Mouse (Mus musculus) small intestine, adult 2 months (tissue): ENCODE measurements around the gene Spred1.

Experiments used
- CTCF ChIP-seq: fragments of 200-500 bp; IDR thresholded peaks from 2 replicates; pipeline ENCODE4 v1.5.1; 2012; ENCODE audit warnings: low read depth, mild to moderate bottlenecking, control low read depth, inconsistent platforms, low read length, moderate library complexity, mixed read lengths; ENCODE audit not compliant: insufficient replicate concordance, insufficient read length; ENCODE audit errors: extremely low read depth
- POLR2A ChIP-seq: fragments of 200-500 bp; IDR thresholded peaks from 2 replicates; pipeline ENCODE4 v1.6.1; 2012; ENCODE audit warnings: low read depth, mild to moderate bottlenecking, control low read depth, inconsistent platforms, low read length, moderate library complexity

DNA sequence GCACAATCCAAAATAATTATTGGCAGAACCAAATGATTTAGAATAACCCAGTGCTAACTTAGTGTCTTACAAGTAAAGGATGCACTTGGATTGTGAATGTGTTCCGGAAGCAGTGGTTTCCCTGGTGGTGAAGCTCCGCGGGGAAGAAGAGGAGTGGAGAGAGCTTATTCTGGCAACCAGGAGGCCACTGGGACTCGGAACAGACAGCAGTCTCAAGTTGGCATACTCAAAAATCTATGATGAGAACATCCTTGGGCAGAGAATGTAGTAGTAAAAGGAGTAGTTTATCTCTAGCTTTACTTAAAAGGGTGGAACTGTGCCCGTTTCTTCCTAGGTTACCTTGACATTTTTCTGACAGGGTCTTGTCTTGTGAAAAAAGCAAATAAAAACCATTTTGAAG lies 17.8 kb downstream of the Spred1 start:
- no peak for TF ChIP-seq CTCF
- no peak for TF ChIP-seq POLR2A
